Mouse (Mus musculus) frontal cortex, postnatal 36 days (tissue): ENCODE results near the gene Tubb2a.
A peak's percentile ranks its signal among the peaks of the same experiment; 100 is the strongest.

Experiments used
- DNase-seq, 2 experiments: peaks; one replicate each; pipeline ENCODE4 v3.0.0; 2022; ENCODE audit warnings: low spot score in 2 of 2

Tubb2a gene

GRCm38 (mm10) chr13:34077492-34078271 lies at the start of gene Tubb2a:
Gene Tubb2a (minus strand): TSS chr13:34078007.
- peak; percentile 91 to 93 for DNase-seq

DNA sequence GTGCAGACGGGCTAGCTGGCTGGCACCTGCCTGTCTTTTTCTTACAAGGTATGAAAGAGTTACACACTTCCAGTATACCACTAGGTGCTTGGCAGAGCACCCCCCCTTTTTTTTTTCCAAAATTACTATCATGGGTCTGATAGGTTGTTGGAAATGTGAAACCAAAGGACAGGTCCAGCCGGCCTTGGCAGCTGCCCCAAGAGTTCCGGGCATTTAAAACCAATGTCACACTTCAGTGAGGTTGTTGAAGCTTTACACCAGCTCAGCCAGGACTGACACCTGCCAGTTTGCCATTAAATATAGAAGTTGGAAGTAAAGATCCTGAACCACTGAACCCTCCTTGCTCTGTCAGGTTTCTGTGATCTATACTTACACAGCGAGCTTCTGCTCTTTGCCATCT lies 47.9 kb upstream of the Tubb2a start:
- DNase-seq = no peak

GRCm38 (mm10) chr13:34120536-34120935 lies 42.7 kb upstream of the Tubb2a start:
- no peak for DNase-seq

DNA sequence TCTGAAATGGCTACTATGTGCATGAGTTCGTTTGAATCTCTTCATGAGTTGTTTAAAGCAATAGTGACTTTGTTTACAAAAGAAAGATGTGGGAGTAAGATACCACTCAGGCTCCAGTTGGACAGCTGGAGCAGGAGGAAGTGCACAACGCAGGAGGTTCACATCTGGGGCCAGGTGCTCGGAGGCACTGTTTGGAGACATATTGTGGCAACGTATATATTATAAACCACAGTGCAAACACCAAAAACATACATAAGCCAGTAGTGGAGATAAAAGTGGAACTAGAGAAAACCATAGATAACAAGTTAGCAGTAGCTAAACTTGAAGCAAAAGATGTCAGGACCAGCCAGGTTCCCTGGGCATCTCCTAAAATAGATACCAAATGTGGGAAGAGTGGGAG lies 41.6 kb upstream of the Tubb2a start:
- no peak for DNase-seq

- DNase-seq = no peak
Measured at GRCm38 (mm10) chr13:34118816-34119215, 41.0 kb upstream of the Tubb2a start.

DNA sequence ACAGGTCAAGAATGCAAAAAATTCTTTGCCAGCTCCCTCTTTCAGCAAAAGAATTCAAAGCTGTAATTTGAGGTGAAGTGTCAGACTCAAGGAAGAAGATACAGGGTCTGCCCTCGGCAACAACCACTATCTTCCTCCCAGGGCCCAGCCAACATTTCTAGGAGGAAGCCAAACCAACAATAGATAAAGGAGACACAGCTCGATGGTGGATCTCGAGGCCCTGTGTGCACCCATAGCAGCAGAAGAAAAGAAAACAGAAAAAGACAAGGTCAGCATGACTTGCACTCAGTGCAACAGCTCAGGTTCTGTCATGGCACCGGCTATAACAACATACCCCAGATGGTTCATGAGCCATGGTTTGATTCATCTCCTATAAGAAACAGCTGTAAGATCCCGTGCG lies 38.7 kb upstream of the Tubb2a start:
- DNase-seq = no peak

- DNase-seq = no peak
Measured at GRCm38 (mm10) chr13:34114654-34115053, 36.8 kb upstream of the Tubb2a start.

GRCm38 (mm10) chr13:34113086-34113485 lies 35.3 kb upstream of the Tubb2a start:
- no peak for DNase-seq

DNA sequence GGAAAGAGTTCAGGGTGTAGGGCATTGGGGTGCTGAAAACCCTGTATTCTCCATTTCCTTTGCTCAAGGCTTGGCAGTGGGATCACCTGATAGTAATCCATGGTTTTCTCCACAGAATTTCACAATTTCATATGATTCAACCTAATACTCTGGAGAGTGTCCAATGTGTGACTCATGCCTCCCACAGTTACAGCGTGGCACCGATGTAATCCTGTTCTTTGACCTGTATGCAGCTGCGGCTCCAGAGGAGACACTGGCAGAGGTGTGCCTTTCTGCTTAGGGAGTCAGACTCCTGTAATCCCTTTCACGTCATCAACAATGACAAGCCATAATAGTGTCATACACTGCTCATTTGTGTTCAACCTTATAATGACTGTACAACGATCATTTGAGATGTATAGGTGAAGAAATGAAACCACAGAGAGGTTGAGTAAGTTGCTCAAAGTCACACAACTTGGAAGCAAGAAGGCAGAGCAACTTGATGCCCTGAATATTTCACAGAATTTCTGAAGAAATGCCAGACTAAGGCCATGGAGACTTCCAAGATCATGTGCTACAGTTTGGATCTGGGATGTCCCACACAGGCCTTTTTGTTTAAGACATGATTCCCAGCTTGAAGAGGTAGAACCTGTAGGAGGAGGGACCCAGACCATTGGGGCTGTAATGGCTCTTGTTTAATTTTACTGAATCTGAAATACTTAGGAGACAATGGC lies 34.7 kb upstream of the Tubb2a start:
- no peak for DNase-seq

DNA sequence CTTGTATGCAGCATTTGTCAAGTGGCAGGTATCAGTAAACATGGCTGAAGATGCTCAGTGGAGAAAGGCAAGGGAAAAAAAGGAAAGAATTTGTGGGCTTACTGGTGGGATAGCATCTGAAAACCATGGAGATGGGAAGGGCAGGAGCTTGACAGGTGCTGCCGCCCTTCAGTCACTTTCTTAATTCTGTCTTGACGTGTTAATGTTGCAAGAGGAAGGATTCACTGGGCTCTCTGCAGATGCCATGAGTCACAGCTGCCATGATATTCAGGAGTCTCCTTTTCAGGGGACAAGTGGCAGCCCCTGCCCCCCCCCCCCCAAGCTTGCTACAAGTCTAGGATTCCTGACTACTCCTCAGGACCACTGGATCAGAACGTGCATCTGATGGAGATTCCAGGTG lies 34.1 kb upstream of the Tubb2a start:
- DNase-seq = no peak

- no peak for DNase-seq
Measured at GRCm38 (mm10) chr13:34111019-34111418, 33.2 kb upstream of the Tubb2a start.

GRCm38 (mm10) chr13:34109677-34110058 lies 31.9 kb upstream of the Tubb2a start:
- no peak for DNase-seq

GRCm38 (mm10) chr13:34109035-34109676 lies 31.3 kb upstream of the Tubb2a start:
- no peak for DNase-seq

- DNase-seq = no peak
Measured at GRCm38 (mm10) chr13:34106999-34107398, 29.2 kb upstream of the Tubb2a start.

DNA sequence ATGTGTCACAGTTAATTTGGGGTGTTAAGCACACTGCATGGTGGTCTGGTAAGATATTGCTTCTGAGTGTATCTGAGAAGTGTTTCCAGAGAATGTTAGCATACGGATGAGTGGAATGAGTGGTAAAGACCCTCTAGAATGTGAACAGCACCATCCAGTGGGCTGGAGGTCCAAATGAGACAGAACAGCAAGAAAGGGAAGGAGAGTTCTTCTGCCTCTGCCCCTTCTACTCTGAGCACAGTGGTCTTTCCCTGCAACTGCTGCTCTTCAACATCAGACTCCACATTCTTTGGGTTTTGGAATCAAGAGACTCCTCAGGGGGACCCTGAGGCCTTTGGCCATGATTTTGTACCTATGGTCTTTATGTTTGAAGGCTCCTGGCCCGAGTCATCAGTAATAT lies 28.4 kb upstream of the Tubb2a start:
- DNase-seq = no peak

- no peak for DNase-seq
Measured at GRCm38 (mm10) chr13:34105364-34105763, 27.6 kb upstream of the Tubb2a start.

DNA sequence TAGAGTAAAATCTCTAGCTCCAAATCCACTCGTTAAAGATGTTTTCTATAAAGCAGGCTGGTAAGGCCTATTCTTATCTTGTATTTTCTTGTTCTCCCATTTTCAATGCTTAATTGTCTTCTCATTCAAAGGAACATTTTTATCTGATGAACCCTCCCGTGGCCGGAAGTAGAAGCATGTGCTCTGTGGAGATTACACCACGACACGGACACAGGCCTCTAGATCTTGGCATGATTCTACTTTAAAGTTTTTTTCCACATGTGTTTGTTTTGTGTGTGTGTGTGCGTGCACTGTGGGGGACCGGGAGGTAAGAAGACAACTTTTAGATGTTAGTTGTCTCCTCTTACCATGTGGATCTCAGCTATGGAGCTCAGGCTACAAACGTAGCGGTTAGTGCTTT lies 24.1 kb upstream of the Tubb2a start:
- no peak for DNase-seq

GRCm38 (mm10) chr13:34101247-34101646 lies 23.4 kb upstream of the Tubb2a start:
- DNase-seq = no peak

GRCm38 (mm10) chr13:34100733-34101132 lies 22.9 kb upstream of the Tubb2a start:
- no peak for DNase-seq

DNA sequence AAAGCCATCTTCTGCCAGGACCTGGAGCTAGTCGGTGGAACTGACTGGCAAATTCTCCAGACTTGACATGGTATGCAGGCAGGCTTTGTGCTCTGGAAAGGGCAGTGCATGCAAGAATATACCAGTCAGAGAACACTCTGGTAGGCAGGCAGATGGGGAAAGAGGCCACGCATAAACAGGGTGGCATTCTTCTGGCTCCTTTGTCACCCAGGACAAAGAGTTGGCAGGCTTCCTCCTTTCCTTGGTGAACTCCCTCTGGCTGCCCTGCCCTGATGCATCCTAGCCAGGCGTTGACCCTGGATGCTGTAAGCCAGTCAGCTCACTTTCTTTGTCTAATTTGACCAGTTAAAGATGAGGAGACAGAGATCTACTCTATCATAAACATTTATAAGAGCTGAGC lies 19.3 kb upstream of the Tubb2a start:
- no peak for DNase-seq

DNA sequence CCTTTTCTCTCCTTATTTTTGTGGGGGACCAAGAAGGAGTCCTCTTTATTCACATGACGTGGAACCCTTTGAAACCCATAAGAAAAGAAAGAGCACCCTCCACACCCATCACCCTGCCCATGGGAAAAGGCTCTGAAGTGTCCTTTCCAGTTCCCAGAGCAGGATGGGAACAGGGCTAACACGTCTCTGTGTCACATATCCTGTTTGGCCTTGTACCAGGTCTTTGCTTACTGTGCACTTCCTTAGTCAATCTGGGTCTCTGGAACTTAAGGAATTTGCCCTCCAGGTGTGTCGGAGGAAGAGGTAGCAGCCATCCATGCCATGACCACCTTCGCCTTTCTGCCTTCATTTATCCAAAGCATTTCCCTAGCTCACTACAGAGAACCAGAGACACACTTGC lies 18.6 kb upstream of the Tubb2a start:
- DNase-seq = peak in 1 of 2 experiments; percentile 29

GRCm38 (mm10) chr13:34095542-34096435 lies 18.0 kb upstream of the Tubb2a start:
- DNase-seq = peak; percentile 80 to 88
